Mouse (Mus musculus): Measurements from ENCODE around the gene Fbxo40.

Gene Fbxo40

DNA sequence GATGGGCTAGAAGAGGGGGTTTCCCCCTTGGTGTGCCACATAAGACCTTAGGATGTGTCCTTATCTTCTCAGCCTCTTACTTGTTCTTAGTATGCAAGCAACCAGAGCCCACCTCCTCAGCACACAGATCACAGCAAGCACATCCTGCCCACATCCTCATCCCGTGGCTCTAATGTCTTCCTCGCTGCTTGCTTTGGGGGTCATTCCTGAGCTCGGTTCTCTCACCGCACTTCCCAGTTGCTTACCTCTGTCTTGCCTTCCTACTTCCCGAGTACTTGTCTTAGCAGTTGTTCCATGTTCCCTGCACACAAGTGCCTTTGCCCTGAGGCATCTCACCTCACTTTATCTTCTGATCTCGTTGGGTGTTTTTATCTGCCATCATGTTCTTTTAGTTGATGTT lies 68.3 kb downstream of the Fbxo40 start:
- DNase-seq (ENCODE audit: low spot score in 2 of 2), result no peak

DNA sequence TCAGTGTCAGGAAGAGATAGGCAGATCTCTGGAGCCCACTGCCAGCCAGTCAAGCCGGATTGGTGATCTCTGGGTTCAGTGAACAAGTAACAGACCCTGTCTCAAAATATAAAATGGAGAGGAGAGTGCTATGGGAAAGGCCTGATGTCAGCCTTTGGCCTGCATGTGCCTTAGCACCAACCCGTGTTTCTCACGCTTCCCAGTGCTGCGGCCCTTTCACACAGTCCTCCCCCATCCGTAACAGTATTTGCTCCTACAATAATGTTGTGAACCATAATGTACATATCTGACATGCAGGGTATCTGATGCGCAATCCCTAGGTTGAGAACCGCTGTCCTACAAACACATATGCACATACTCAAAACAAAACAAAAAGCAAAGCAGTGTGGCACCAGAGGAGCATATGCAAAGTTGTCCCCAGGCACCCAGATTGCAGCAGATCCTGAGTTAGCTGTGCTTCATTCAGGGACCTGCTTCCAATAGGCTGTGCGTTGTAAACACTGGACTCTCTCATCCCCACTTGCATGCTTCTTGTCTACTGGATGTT lies 69.1 kb downstream of the Fbxo40 start:
- DNase-seq (ENCODE audit: low spot score in 2 of 2), result no peak

DNA sequence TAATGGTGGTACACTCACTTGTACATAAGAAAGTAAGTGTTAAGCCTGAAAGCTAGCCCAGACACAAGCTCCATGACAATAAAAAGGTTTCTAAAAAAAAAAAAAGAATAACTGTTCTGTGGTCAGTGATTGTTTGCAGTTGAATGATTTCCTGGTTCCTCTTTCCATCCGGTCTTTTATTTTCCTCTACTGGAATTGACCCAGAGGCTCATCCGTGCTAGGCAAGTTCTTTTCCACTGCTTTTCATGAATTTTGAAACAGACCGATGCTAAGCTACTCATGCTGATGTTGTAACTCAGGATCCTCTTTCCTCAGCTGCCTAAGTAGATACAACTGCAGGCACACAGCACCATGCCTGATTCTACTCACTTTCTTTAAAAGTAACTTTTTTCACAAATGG lies 69.9 kb downstream of the Fbxo40 start:
- DNase-seq (ENCODE audit: low spot score in 2 of 2), result no peak

DNA sequence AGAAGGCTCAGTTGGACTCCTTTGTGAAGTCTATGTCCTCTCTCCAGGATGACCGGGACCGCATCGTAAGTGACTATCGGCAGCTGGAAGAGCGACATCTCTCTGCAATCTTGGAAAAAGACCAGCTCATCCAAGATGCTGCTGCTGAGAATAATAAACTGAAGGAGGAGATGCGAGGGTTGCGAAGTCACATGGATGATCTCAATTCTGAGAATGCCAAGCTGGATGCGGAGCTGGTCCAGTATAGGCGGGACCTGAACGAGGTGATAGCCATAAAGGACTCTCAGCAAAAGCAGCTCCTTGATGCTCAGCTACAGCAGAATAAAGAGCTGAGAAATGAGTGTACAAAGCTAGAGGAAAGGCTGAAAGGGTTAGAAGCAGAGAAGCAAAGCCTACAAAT lies 71.8 kb downstream of the Fbxo40 start:
- DNase-seq (ENCODE audit: low spot score in 2 of 2), result no peak

DNA sequence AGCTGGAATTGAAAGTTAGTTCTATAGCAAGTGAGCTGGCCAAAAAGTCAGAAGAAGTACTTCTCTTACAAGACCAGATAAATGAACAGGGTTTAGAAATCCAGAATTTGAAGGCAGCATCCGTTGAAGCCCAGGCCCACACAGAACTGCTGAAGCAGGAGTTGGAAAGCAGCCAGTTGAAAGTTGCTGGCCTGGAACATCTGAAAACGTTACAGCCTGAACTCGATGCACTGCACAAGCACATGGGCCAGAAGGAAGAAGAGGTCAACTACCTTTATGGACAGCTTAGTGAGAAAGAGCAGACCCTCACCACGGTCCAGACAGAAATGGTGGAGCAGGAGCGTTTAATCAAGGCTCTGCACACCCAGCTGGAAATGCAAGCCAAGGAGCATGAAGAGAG lies 76.1 kb downstream of the Fbxo40 start:
- no peak for DNase-seq (ENCODE audit: low spot score in 2 of 2)
